Mouse (Mus musculus) hindlimb bud, embryonic 11.5 days (tissue): ENCODE measurements around the gene Gm18596.
"Not testable (repeated sequence)": the region's sequence is repeated elsewhere in the genome, so short reads cannot be mapped to it uniquely, and the experiment has no call there.

Experiments used
- DNase-seq: peaks from one replicate; pipeline ENCODE4 v3.0.0-alpha.2; 2012; ENCODE audit warnings: low read depth, low spot score; ENCODE audit errors: extremely low spot score

Gm18596 gene

DNA sequence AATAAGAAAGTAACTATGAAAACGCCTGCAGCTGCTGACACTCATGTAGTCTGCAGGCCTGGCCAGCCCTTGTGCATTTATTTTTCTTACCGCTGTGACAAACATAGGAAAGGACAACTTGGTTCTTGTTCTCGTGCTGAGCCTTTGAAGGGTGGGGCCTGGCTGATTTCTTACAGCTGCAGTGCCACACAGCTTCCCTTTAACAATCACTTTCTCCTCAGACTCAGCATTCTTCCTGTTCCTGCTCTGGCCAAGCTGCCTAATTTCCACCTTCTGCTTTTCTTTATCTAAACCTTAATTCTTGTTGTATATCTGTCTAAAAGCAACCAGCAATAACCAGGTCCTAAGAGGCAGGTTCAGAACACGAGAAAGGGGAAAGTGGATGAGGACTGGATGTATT is 28.7 kb downstream of the Gm18596 start:
- DNase-seq = no peak

GRCm38 (mm10) chr10:77711157-77711556 is 31.3 kb downstream of the Gm18596 start, which contains the start of gene Gm10024:
Gene Gm10024, plus strand, starts transcription at chr10:77711457.
- DNase-seq = not testable (repeated sequence)

DNA sequence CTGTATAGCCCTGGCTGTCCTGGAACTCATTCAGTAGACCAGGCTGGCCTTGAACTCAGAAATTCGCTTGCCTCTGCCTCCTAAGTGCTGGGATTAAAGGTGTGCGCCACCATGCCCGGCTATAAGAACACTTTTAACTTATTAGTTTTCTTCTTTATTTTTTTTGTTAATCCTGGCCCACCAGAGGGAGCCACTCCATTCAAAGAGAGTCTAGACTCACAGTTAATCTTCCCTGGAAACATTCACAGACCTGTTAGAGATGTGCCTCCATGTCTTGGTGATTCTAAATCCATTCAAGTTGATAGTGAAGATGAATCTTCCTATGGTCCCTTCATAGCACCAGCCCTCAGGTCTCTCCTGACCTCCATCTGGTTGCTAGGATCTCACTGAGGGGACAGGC is 32.6 kb downstream of the Gm18596 start:
- DNase-seq = no peak

GRCm38 (mm10) chr10:77706326-77706725 is 36.1 kb downstream of the Gm18596 start, which contains the start of gene Gm10272:
Gene Gm10272, plus strand, starts transcription at chr10:77706626.
- no peak for DNase-seq

- no peak for DNase-seq
Observed at GRCm38 (mm10) chr10:77697133-77697532, 45.3 kb downstream of the Gm18596 start, which contains the start of gene Gm9508. Gene Gm9508, minus strand, starts transcription at chr10:77697233.
